Mouse (Mus musculus) megakaryocyte, embryonic 14.5 days (primary cell): ENCODE measurements around the gene Lrmda.

ENCODE experiments used
- FLI1 ChIP-seq: IDR thresholded peaks from 2 replicates; pipeline ENCODE4 v1.6.1; 2012; ENCODE audit warnings: low read length, inconsistent platforms, mixed read lengths
- GATA1 ChIP-seq: IDR thresholded peaks from 3 replicates; pipeline ENCODE4 v1.6.1; 2012; ENCODE audit warnings: mixed read lengths, low read length, inconsistent platforms, borderline replicate concordance

DNA sequence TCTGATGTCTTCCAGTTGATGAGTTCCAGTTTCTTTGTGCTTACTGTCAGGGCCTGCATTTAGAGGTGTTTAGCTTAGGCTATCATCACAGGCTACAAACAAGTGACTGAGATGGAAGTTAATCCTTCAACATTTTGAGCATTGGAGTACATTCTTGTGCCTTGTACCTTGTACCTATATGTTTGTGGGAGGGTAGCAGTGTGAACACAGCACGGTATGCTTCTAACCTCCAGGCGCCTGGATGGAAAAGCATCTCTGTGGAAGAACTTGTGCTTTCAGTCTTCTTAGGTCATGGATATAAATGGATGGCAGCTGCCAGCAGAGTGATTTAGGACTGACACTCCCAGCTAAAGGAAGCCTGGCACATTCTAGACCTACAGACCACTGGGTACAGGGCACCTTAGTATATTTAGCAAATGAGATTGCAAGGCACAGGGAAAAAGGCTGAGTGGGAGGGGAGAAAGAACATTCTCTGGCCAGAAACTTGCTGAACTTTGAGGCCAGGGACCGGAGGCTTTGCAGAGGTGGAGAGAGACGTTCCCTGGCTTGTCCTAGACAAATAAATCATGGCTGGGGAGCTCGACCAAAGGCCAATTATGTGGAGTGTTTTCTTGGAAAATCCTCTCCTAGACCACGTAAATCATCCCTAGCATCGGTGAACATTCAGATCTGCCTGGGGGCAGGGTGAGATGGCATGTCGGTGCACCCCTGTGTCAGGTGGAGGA, 607.8 kb downstream of the Lrmda start:
- TF ChIP-seq GATA1 (no peak), FLI1 (no peak)
